Mouse (Mus musculus): ENCODE measurements around the gene Sacm1l. TPM values are rescaled to one million over a fixed set of nuclear protein-coding genes. Genes with fewer than 3 reads are reported as not detected.

The Sacm1l gene
- 67.2 and 80.7 TPM in 2 replicates for polyA plus RNA-seq (2012; ENCODE audit: insufficient read depth, insufficient read length, missing spikeins)

- Histone ChIP-seq H3K27ac (replicated peaks; ENCODE audit: low read depth, low read length) (peak within 1 kb of the TSS; percentile 78), H3K4me3 (ENCODE audit: insufficient read depth, low read depth, low read length) (peak within 1 kb of the TSS; percentile 78), H3K4me1 (ENCODE audit: control insufficient read depth, insufficient read depth, insufficient read length, low read length) (peaks cover 5% of the 10 kb centered on the region)
Measured at GRCm38 (mm10) chr9:123529392-123530157, at the start of gene Sacm1l. Gene Sacm1l, plus strand, starts transcription at chr9:123529759.

DNA sequence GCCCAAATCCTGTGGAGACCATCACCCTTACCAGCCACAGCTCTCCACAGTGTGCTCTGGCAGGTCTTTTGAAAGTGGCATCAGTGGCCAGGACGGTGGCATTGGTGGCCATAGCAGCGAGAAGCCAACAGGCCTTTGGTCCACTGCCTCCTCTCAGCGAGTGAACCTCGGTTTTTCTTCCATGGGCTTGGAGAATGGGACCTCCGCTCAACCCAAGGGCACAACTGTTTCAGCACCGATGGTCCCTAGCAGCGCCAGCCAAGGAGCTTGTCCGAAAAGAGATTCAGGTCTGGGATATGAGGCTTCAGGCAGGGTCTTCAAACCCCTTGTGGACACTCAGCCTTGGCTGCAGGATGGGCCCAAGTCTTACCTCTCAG is 49.7 kb upstream of the Sacm1l start:
- H3K27ac ChIP-seq (replicated peaks; ENCODE audit: low read depth, low read length): 0 out of 2 replicates have a peak overlapping the region, but pooled peaks have one; percentile 27
- peak overlapping the region; percentile 89 for H3K4me3 ChIP-seq (ENCODE audit: insufficient read depth, low read depth, low read length)
- H3K4me1 ChIP-seq (ENCODE audit: control insufficient read depth, insufficient read depth, insufficient read length, low read length): peaks cover 36% of the 10 kb centered on the region

DNA sequence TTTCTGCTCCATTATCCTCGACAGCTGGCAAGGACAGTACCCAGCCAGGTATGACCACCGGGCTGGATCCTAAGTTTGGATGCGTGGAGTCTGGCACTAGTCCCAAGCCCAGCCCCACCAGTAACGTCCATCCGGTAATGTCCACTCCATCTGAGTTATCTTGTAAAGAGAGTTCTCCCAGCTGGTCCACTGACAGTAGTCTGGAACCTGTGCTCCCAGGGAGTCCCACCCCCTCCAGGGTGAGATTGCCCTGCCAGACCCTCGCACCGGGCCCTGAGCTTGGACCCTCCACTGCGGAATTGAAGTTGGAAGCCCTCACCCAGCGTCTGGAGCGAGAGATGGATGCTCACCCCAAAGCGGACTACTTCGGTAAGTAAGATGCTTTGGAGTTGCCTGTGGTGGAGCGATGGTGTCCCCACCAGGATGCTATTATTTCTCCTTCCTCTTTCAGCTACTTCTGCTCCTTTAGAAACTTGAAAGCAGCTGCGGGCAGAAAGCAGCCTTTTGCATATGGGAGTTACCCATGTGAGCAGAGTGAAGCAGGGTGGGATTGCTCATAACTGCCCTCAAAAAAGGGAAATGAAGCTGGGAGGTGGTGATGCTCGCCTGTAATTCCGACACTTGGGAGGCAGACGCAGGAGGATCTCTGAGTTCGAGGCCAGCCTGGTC is 49.2 kb upstream of the Sacm1l start:
- Histone ChIP-seq H3K4me3 (ENCODE audit: insufficient read depth, low read depth, low read length) (peak overlapping the region; percentile 89), H3K4me1 (ENCODE audit: control insufficient read depth, insufficient read depth, insufficient read length, low read length) (peaks cover 36% of the 10 kb centered on the region), H3K27ac (replicated peaks; ENCODE audit: low read depth, low read length) (peak overlapping the region; percentile 27; the same call in 1 of the 2 replicates)

DNA sequence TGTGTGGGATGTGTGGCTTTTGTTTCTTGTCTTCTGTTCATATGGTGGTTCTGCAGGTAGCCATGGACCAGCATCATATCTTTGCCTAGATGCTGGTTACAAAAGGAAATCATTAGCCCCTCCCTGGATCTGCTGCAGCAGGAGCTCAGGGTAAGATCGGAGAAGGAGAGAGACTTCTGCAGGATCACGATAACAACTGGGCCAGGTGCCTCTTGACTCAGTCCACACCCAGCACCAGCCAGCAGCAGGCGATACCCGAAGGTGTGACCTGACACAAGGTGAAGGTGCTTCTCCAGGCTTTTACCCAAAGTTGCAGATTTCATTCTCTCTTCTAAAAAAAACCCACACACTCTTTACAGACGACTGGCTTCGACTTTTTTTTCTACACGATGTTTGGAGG is 48.4 kb upstream of the Sacm1l start:
- peaks cover 39% of the 10 kb centered on the region for H3K4me1 ChIP-seq (ENCODE audit: control insufficient read depth, insufficient read depth, insufficient read length, low read length)
- no peak overlapping the region for H3K27ac ChIP-seq (replicated peaks; ENCODE audit: low read depth, low read length)
- H3K4me3 ChIP-seq (ENCODE audit: insufficient read depth, low read depth, low read length): peak overlapping the region; percentile 89

- Histone ChIP-seq H3K4me1 (ENCODE audit: control insufficient read depth, insufficient read depth, insufficient read length, low read length) (peaks cover 44% of the 10 kb centered on the region), H3K27ac (replicated peaks; ENCODE audit: low read depth, low read length) (no peak overlapping the region), H3K4me3 (ENCODE audit: insufficient read depth, low read depth, low read length) (no peak overlapping the region)
Measured at GRCm38 (mm10) chr9:123483598-123483997, 46.0 kb upstream of the Sacm1l start.

- no peak overlapping the region for H3K4me3 ChIP-seq (ENCODE audit: insufficient read depth, low read depth, low read length)
- no peak overlapping the region for H3K27ac ChIP-seq (replicated peaks; ENCODE audit: low read depth, low read length)
- H3K4me1 ChIP-seq (ENCODE audit: control insufficient read depth, insufficient read depth, insufficient read length, low read length): peaks cover 45% of the 10 kb centered on the region
Measured at GRCm38 (mm10) chr9:123484830-123485229, 44.7 kb upstream of the Sacm1l start.

DNA sequence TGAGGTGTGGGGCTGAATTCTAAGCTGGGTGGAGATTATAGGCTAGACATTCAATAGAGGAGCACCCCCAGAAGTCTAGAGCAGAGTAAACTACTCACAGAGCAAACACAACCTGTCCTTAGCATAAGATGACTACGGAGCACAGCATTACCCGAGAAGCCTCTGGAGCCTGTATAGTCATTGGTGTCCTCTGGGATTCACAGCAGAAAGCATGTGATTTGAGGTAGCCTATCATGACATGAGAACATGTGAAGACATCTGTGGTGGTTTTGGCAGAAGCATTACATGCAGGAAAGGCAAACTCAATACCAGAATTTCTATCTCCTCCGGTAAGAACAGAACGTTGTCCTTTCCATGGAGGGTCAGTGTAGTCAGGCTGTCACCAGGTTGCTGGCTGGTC is 44.0 kb upstream of the Sacm1l start:
- Histone ChIP-seq H3K4me3 (ENCODE audit: insufficient read depth, low read depth, low read length) (no peak overlapping the region), H3K4me1 (ENCODE audit: control insufficient read depth, insufficient read depth, insufficient read length, low read length) (peaks cover 43% of the 10 kb centered on the region), H3K27ac (replicated peaks; ENCODE audit: low read depth, low read length) (no peak overlapping the region)

- H3K27ac ChIP-seq (replicated peaks; ENCODE audit: low read depth, low read length): no peak overlapping the region
- H3K4me1 ChIP-seq (ENCODE audit: control insufficient read depth, insufficient read depth, insufficient read length, low read length): peaks cover 45% of the 10 kb centered on the region
Measured at GRCm38 (mm10) chr9:123486635-123487034, 42.9 kb upstream of the Sacm1l start.

DNA sequence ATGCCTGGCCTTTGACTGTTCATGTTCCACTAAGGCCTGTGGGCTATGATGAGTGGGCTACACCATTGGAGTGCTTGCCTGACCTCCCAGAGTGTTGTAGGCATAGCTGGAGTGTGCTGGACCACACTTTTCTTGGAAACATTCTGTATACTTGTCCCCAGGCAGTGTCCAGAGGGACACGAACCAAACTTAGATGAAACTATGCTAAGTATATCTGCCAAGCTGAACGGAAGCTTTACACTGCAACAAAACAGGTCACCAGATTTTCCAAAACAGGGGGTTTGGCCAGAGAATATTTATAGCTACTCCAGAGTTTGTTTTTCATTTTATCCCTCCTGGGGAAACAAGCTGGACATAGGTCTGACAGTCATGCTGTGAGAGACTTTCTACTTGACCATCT is 40.5 kb upstream of the Sacm1l start:
- H3K27ac ChIP-seq (replicated peaks; ENCODE audit: low read depth, low read length): no peak overlapping the region; the same call in 1 of the 2 replicates
- peaks cover 44% of the 10 kb centered on the region for H3K4me1 ChIP-seq (ENCODE audit: control insufficient read depth, insufficient read depth, insufficient read length, low read length)
- no peak overlapping the region for H3K4me3 ChIP-seq (ENCODE audit: insufficient read depth, low read depth, low read length)

More at GRCm38 (mm10) chr9:123486635-123487034, 42.9 kb upstream of the Sacm1l start:
- no peak overlapping the region for H3K4me3 ChIP-seq (ENCODE audit: insufficient read depth, low read depth, low read length)

DNA sequence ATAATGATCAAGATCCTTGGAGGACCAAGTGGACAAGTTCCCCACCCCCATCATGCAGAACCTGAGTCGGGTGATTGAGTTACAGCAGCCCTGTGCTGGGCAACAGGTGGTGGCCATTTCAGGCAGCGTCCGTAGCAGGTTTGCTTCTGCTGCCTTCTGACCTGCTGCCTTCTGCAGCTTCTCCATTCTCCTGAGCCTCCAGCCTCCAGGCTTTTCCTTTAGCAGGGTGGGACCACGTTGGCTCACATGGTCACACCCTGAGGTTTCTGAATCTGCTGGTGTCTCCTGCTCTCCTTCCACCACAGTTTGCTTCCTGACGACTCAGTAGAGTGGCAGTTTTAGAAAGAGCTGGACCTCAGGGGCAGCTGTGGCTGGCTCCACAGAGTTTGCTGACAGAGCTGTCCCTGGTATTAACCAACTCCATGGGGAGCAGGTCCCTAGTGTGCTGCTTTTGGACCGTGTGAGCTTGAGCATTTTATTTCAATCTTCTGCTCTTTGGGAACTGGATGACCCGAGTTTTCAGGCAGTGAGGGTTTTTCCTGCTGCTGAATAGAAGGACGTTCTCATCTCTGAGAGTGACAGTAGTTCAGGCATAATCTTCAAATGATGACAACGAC is 39.7 kb upstream of the Sacm1l start:
- Histone ChIP-seq H3K4me3 (ENCODE audit: insufficient read depth, low read depth, low read length) (no peak overlapping the region), H3K27ac (replicated peaks; ENCODE audit: low read depth, low read length) (peak overlapping the region; percentile 62; the same call in 1 of the 2 replicates), H3K4me1 (ENCODE audit: control insufficient read depth, insufficient read depth, insufficient read length, low read length) (peaks cover 42% of the 10 kb centered on the region)

GRCm38 (mm10) chr9:123490930-123491329 is 38.6 kb upstream of the Sacm1l start:
- Histone ChIP-seq H3K4me3 (ENCODE audit: insufficient read depth, low read depth, low read length) (no peak overlapping the region), H3K27ac (replicated peaks; ENCODE audit: low read depth, low read length) (peak overlapping the region; percentile 71), H3K4me1 (ENCODE audit: control insufficient read depth, insufficient read depth, insufficient read length, low read length) (peaks cover 38% of the 10 kb centered on the region)

GRCm38 (mm10) chr9:123491917-123492585 is 37.5 kb upstream of the Sacm1l start:
- peaks cover 34% of the 10 kb centered on the region for H3K4me1 ChIP-seq (ENCODE audit: control insufficient read depth, insufficient read depth, insufficient read length, low read length)
- 0 out of 2 replicates have a peak overlapping the region, but pooled peaks have one; percentile 0 for H3K27ac ChIP-seq (replicated peaks; ENCODE audit: low read depth, low read length)
- no peak overlapping the region for H3K4me3 ChIP-seq (ENCODE audit: insufficient read depth, low read depth, low read length)

DNA sequence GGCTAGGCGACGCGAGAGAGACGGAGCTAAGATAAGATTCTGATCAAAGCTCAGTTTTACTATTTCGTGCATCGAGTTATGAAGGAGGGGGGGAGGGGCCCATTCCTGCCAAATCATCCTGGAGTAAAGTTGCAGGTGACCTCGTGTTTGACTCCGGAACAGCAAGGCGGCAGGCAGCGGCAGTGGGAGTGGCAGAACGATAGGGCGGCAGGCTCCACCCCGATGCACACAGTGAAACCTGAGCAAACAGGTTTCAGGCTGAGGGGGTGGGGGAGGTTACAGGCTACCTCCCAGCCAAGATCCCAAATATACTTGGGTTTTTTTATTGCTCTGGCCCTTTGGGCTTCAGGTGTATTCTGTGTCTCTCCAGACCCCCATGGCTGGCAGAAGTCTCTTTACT is 32.9 kb upstream of the Sacm1l start:
- Histone ChIP-seq H3K27ac (replicated peaks; ENCODE audit: low read depth, low read length) (no peak overlapping the region), H3K4me3 (ENCODE audit: insufficient read depth, low read depth, low read length) (no peak overlapping the region)

GRCm38 (mm10) chr9:123497906-123498305 is 31.7 kb upstream of the Sacm1l start:
- H3K27ac ChIP-seq (replicated peaks; ENCODE audit: low read depth, low read length): no peak overlapping the region
- no peak overlapping the region for H3K4me3 ChIP-seq (ENCODE audit: insufficient read depth, low read depth, low read length)
- H3K4me1 ChIP-seq (ENCODE audit: control insufficient read depth, insufficient read depth, insufficient read length, low read length): 0 out of 2 replicates have a peak, but pooled peaks cover 5% of the 10 kb centered on the region

More for the DNA sequence above, 32.9 kb upstream of the Sacm1l start:
- H3K4me1 ChIP-seq (ENCODE audit: control insufficient read depth, insufficient read depth, insufficient read length, low read length): peaks cover 15% of the 10 kb centered on the region

DNA sequence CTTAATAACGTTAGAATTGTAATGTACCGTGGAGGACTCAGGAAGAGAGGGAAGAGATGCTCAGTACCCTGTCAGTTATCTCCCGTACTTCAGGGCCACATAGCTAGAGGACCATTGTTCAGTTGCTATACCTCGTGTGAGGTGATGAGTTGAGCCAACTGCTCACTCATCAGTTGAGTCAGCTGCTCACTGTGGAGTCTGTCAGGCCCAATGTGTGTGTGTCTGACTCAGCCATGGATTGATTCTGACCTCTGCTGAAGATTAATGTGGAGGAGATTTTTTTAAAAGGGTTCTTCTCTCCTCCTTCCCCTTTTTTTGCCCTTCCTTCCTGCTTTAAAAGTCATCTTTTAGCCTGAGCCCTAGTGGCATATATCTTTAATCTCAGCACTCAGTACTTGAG is 29.1 kb upstream of the Sacm1l start:
- Histone ChIP-seq H3K4me1 (ENCODE audit: control insufficient read depth, insufficient read depth, insufficient read length, low read length) (0 out of 2 replicates have a peak, but pooled peaks cover 5% of the 10 kb centered on the region), H3K27ac (replicated peaks; ENCODE audit: low read depth, low read length) (no peak overlapping the region), H3K4me3 (ENCODE audit: insufficient read depth, low read depth, low read length) (no peak overlapping the region)

All from brown adipose tissue, adult 24 weeks (tissue).